Mouse (Mus musculus): ENCODE results near the gene Trpv4. TPM values are rescaled to one million over a fixed set of nuclear protein-coding genes. Genes with fewer than 3 reads are reported as not detected.

The Trpv4 gene
- polyA plus RNA-seq (2012; ENCODE audit: insufficient read depth, low replicate concordance) = 1.5 and 2.1 TPM in 2 replicates

DNA sequence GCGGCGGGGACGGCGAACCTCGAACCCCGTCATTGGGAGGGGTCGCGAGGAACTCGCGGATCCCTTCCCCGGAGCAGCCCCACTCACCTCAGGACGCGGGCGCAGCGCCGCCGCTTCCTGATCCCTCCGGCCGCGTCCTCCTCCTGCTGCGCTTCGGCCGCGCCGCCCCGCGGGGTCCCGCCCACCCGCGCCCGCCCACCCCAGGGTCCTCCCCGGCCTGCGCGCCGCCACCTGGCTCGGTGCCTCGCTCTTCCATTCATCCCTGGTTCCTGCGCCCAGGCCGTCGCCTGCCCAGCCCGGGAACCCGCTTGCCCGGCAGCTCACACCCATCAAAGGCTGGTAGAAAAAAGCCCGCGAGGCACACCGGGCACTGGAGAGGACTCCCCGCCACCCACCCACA is at the start of gene Trpv4:
Gene Trpv4, minus strand, starts transcription at position 167 of the 400 bp plus-strand sequence.
- peak within 1 kb of the TSS; percentile 78 for H3K4me3 ChIP-seq (replicated peaks)
- H3K27me3 ChIP-seq (replicated peaks) = peaks cover 75% of the 10 kb centered on the region
- no peaks in the 10 kb centered on the region for H3K36me3 ChIP-seq (replicated peaks; ENCODE audit: low read length)
- TF ChIP-seq FLI1 (IDR thresholded peaks at IDR 0.05; ENCODE audit: low read length) = no peak
- peaks cover 4% of the 10 kb centered on the region for H3K9me3 ChIP-seq
- peaks cover 49% of the 10 kb centered on the region for H3K4me1 ChIP-seq

DNA sequence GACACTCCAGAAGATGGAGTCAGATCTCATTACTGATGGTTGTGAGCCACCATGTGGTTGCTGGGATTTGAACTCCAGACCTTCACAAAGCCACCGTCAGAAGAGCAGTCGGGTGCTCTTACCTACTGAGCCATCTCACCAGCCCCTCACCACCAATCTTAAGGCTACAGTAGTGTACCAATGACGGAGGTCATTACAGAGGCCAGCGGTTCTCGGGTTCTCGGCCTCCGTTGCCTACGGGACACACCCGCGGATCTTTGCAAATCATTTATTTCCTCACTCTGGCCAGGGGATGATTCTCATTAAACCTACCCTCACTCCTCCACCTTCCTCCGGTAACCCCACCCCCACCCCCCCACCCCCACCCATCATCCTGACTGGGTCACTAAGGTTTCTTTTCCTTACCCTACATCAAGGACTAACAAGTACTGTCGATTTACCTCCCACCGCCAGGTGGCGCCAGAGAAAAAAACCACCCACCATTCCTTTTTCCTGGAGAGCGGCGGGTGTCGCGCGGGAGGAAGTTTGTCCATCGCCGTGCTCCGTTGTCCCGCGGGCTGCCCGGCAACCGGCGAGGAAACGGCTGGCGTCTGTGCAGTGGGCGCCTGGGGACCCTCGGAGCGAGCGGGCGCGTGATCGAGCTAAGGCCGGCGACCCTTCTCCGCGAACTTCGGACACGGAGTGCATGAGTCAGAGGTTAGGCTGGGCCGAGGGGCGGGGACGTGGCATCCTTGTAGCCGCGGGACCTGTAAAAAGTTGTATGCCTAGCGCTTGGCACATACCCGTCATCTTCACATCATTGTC is 49.2 kb upstream of the Trpv4 start, which contains the start of gene Tchp:
Gene Tchp, plus strand, starts transcription at position 496 of the 804 bp plus-strand sequence.
- Histone ChIP-seq H3K4me1 (peaks cover 36% of the 10 kb centered on the region), H3K36me3 (replicated peaks; ENCODE audit: low read length) (peaks cover 33% of the 10 kb centered on the region), H3K27me3 (replicated peaks) (no peaks in the 10 kb centered on the region), H3K9me3 (no peaks in the 10 kb centered on the region), H3K4me3 (replicated peaks) (peak within 1 kb of the TSS; percentile 99)
- TF ChIP-seq FLI1 (IDR thresholded peaks at IDR 0.05; ENCODE audit: low read length) (no peak), GATA1 (IDR thresholded peaks at IDR 0.05; ENCODE audit: borderline replicate concordance, low read length) (no peak)

DNA sequence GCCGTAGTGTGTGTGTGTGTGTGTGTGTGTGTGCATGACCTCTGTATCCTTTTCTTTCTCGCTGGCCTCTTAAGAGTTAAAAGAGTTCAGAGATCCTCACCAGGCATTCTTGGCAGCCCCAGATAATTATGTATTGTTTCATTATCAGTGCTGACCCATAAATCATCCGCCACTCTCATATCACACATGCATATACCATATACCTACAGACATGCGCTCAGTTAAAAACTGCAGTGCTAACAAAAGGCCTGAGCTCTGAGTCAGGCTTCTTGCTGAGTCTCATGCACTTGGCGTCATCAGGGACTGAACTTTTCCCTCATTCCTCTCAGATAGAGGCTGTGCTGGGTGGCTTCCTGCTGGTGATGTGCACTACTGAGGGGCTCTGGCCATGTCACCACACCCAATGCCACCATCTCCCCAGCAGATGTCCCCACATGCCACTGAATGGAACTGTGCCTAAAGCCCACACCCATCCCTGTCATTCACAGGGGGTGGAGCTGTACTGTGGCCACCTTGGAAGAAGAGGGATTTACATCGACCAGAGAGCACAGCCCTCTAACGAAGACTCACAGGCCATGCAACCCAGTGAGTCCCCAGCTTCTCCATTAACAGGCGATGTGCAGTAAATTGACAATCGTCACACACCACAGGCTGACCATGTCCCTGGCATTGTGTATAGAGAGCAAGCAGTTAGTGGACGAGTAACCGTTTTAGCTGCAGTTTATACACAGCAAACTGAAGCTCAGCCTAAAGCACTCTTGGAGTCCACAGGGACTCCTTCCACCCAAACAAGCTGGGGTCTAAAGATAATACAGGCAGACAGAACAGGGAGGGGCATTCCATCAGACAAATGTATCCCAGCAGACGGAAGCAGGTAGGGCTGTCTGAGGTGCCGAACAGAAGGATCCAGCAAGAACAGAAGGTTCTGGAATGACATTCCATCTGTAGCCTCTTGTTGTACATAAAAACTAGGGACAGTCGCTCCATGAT is 44.5 kb upstream of the Trpv4 start:
- H3K27me3 ChIP-seq (replicated peaks) = peaks cover 6% of the 10 kb centered on the region
- no peaks in the 10 kb centered on the region for H3K36me3 ChIP-seq (replicated peaks; ENCODE audit: low read length)
- peak overlapping the region; percentile 48 for H3K4me3 ChIP-seq (replicated peaks)
- TF ChIP-seq FLI1 (IDR thresholded peaks at IDR 0.05; ENCODE audit: low read length) (no peak), GATA1 (IDR thresholded peaks at IDR 0.05; ENCODE audit: borderline replicate concordance, low read length) (no peak)
- no peaks in the 10 kb centered on the region for H3K9me3 ChIP-seq
- H3K4me1 ChIP-seq = peaks cover 30% of the 10 kb centered on the region

GRCm38 (mm10) chr5:114699015-114699414 is 40.8 kb upstream of the Trpv4 start:
- Histone ChIP-seq H3K27me3 (replicated peaks) (peaks cover 16% of the 10 kb centered on the region), H3K4me3 (replicated peaks) (no peak overlapping the region)

GRCm38 (mm10) chr5:114698044-114698746 is 40.0 kb upstream of the Trpv4 start:
- H3K36me3 ChIP-seq (replicated peaks; ENCODE audit: low read length) = no peaks in the 10 kb centered on the region
- TF ChIP-seq FLI1 (IDR thresholded peaks at IDR 0.05; ENCODE audit: low read length) = no peak
- TF ChIP-seq GATA1 (IDR thresholded peaks at IDR 0.05; ENCODE audit: borderline replicate concordance, low read length) = no peak
- H3K4me3 ChIP-seq (replicated peaks) = no peak overlapping the region
- H3K4me1 ChIP-seq = peaks cover 32% of the 10 kb centered on the region
- H3K9me3 ChIP-seq = no peaks in the 10 kb centered on the region
- peaks cover 24% of the 10 kb centered on the region for H3K27me3 ChIP-seq (replicated peaks)

More at GRCm38 (mm10) chr5:114699015-114699414, 40.8 kb upstream of the Trpv4 start:
- Histone ChIP-seq H3K36me3 (replicated peaks; ENCODE audit: low read length) (no peaks in the 10 kb centered on the region), H3K4me1 (peaks cover 28% of the 10 kb centered on the region), H3K9me3 (no peaks in the 10 kb centered on the region)
- no peak for TF ChIP-seq GATA1 (IDR thresholded peaks at IDR 0.05; ENCODE audit: borderline replicate concordance, low read length)
- no peak for TF ChIP-seq FLI1 (IDR thresholded peaks at IDR 0.05; ENCODE audit: low read length)

DNA sequence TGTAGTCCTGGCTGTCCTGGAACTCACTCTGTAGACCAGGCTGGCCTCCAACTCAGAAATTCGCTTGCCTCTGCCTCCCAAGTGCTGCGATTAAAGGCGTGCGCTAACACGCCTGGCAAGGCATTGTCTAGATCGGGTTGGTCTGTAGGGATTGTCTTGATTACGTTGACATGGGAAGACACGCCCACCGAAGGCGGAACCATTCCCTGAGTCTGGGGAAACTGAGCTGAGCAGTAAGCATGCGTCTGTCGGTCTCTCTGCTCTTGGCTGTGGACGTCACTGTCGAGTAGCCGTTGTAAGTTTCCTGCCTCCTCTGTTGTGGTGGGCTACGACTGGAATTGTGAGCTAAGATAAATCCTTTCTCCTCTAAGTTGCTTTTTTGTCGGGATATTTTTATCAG is 38.7 kb upstream of the Trpv4 start:
- Histone ChIP-seq H3K36me3 (replicated peaks; ENCODE audit: low read length) (no peaks in the 10 kb centered on the region), H3K9me3 (no peaks in the 10 kb centered on the region), H3K27me3 (replicated peaks) (peaks cover 32% of the 10 kb centered on the region), H3K4me3 (replicated peaks) (no peak overlapping the region), H3K4me1 (peaks cover 21% of the 10 kb centered on the region)
- TF ChIP-seq FLI1 (IDR thresholded peaks at IDR 0.05; ENCODE audit: low read length) = no peak
- no peak for TF ChIP-seq GATA1 (IDR thresholded peaks at IDR 0.05; ENCODE audit: borderline replicate concordance, low read length)

GRCm38 (mm10) chr5:114695775-114696174 is 37.6 kb upstream of the Trpv4 start:
- H3K27me3 ChIP-seq (replicated peaks) = peaks cover 32% of the 10 kb centered on the region
- H3K4me3 ChIP-seq (replicated peaks) = no peak overlapping the region
- no peaks in the 10 kb centered on the region for H3K36me3 ChIP-seq (replicated peaks; ENCODE audit: low read length)
- TF ChIP-seq FLI1 (IDR thresholded peaks at IDR 0.05; ENCODE audit: low read length) (no peak), GATA1 (IDR thresholded peaks at IDR 0.05; ENCODE audit: borderline replicate concordance, low read length) (no peak)
- no peaks in the 10 kb centered on the region for H3K9me3 ChIP-seq
- peaks cover 27% of the 10 kb centered on the region for H3K4me1 ChIP-seq

GRCm38 (mm10) chr5:114690633-114691567 is 32.7 kb upstream of the Trpv4 start, which contains the start of gene Gltp:
Gltp (minus strand) TSS chr5:114690984.
- H3K36me3 ChIP-seq (replicated peaks; ENCODE audit: low read length) = peaks cover 10% of the 10 kb centered on the region
- peak within 1 kb of the TSS; percentile 98 for H3K4me3 ChIP-seq (replicated peaks)
- peaks cover 48% of the 10 kb centered on the region for H3K4me1 ChIP-seq
- no peaks in the 10 kb centered on the region for H3K9me3 ChIP-seq
- TF ChIP-seq GATA1 (IDR thresholded peaks at IDR 0.05; ENCODE audit: borderline replicate concordance, low read length) = no peak
- no peak for TF ChIP-seq FLI1 (IDR thresholded peaks at IDR 0.05; ENCODE audit: low read length)
- H3K27me3 ChIP-seq (replicated peaks) = peaks cover 22% of the 10 kb centered on the region

Data from megakaryocyte, embryonic 14.5 days (primary cell).